Mouse (Mus musculus) 3T3-L1 (cell line): ENCODE data around the gene 4933402D24Rik.
A peak's percentile ranks its signal among the peaks of the same experiment; 100 is the strongest.

Experiments used
- DNase-seq: peaks from one replicate; pipeline ENCODE4 v3.0.0-alpha.2; 2015; ENCODE audit warnings: low read depth, low spot score

Gene 4933402D24Rik

GRCm38 (mm10) chr1:63769167-63769566 is at the start of gene 4933402D24Rik:
TSS of gene 4933402D24Rik (minus strand) at chr1:63769267.
- DNase-seq: no peak

DNA sequence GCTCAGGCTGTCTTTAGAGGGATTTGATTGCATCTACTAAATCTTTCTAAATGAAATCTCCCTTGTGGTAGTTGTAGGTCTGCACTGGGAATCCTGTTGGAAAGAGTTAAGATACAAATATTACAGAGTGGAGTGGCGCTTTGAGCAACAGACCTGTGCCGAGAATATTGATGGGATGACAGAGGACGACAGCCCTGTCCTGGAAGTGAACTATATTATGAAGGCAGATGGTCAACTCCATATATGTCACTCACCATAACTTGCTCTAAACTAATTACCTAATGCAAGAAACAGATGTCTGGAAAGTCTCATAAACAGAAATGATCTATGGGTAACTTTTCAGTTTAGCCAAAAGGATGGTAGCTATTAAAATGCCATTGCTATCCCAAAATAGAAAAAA is 39.5 kb upstream of the 4933402D24Rik start:
- DNase-seq: no peak

GRCm38 (mm10) chr1:63805095-63805494 is 36.0 kb upstream of the 4933402D24Rik start:
- no peak for DNase-seq

GRCm38 (mm10) chr1:63794326-63794725 is 25.3 kb upstream of the 4933402D24Rik start:
- peak; percentile 18 for DNase-seq

DNA sequence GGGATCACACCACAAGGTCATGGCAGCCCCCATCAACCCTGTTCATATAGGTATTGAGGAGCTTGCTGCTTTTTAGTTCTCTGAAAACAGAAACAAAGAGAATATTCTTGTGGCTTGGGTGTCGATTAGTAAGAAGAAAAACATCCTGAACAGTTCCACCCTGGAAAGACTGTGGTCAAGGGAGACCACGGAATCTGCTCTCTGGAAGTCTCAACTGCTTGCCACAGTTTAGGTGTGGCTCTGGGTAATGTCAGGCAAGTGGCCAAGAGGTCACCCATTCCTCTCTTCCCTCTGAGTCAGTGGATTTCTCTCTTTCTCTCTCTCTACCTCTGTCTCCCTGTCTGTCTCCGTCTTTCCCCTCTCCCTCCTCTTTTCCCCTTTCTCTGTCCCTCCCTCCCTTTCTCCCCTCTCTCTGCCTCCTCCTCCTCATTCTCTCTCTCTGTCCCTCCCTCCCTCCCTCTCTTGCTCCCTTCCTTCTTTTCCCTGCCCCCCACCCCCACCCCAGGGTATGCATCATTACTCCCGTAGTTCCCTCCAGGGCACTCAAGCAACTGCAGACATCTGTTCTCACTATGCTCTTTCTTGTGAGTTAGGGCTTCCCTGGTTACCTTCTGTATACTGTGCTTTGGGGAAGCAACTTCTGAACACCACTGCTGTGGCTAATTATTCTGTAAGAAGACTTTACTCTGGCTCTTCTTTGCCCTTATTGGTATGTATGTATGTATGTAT is 8.0 kb upstream of the 4933402D24Rik start:
- peak; percentile 99 for DNase-seq

GRCm38 (mm10) chr1:63776396-63776795 is 7.3 kb upstream of the 4933402D24Rik start:
- DNase-seq: peak; percentile 93

DNA sequence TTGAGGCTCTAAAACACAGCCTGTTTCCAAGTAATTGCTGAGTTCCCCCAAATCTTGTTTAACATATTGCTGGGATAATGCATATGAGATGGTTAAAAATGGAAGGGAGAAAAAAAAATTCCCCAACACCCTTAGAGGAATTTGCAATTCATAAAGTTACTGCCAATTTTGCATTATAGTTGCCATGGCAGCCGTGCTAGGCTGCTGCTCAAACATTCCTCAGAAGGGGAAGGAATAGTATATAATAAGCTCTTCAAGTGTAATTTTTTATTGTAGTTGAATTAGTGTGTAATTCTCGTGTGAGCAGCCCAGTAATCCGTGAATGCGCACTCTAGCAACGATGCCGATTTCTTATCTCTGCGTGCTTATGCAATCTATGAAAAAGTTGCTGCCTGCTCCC is 1.2 kb upstream of the 4933402D24Rik start:
- no peak for DNase-seq

DNA sequence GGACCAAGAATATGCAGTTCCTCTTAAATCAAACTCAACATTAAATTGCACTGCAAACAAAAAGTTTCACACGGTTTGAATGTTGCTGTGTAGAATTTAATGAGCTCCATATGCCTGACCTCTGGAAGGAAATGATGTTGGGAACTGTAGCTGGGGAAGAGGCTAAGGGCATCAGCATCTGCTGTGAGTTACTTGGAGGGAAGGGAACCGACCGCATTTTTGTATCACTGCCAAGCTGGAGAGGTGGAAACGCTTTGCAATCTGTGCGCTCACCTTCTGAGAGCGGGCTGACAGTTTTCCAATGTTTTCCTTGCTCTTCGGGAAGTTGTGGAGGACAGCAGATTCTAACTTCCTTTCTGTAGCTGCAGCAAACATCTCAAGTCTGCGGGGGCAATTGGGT is 955 bp downstream of the 4933402D24Rik start:
- peak; percentile 97 for DNase-seq

GRCm38 (mm10) chr1:63764395-63764794 is 4.7 kb downstream of the 4933402D24Rik start:
- DNase-seq: no peak

GRCm38 (mm10) chr1:63763881-63764386 is 5.1 kb downstream of the 4933402D24Rik start:
- DNase-seq: no peak

GRCm38 (mm10) chr1:63763212-63763694 is 5.8 kb downstream of the 4933402D24Rik start:
- peak; percentile 79 for DNase-seq

- DNase-seq: peak; percentile 62
Observed at GRCm38 (mm10) chr1:63756005-63756404, 13.1 kb downstream of the 4933402D24Rik start.

GRCm38 (mm10) chr1:63730240-63730771 is 38.8 kb downstream of the 4933402D24Rik start, which contains the start of the genes Mdh1b and Fastkd2:
TSS of gene Mdh1b (minus strand) at chr1:63730318.
TSS of gene Fastkd2 (plus strand) at chr1:63730614.
- DNase-seq: peak; percentile 96

- DNase-seq: no peak
Observed at GRCm38 (mm10) chr1:63729796-63730195, 39.3 kb downstream of the 4933402D24Rik start.

GRCm38 (mm10) chr1:63720161-63720560 is 48.9 kb downstream of the 4933402D24Rik start:
- DNase-seq: no peak

- peak; percentile 43 for DNase-seq
Observed at GRCm38 (mm10) chr1:63708876-63709275, 60.2 kb downstream of the 4933402D24Rik start.

- peak; percentile 66 for DNase-seq
Observed at GRCm38 (mm10) chr1:63705733-63706132, 63.3 kb downstream of the 4933402D24Rik start.
